ENCODE assay signal across 8 mouse cellular contexts in the genomic region with DNA sequence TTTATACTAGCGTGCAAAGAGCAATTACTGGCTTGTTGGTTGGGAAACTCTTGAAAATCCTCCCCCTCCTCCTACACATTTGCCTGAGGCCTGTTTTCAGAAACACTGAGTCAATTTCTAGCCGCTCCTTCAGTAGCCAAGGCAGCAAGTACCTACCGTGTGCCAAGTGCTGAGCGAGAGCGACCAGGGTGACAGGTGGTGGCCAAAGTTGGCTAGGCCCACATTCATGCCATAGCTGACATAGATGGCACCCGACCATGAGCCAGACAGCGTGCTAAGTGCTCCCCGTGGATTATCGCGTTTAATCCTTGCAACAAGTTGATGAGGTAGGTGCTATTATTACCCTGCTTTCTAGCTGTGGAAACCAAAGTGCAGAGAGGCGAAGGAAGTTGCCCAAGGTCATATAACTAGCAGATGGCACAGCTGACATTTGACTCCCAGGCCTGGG. TPM values are rescaled to one million over a fixed set of nuclear protein-coding genes. Genes with fewer than 3 reads are reported as not detected.
DNase-seq lines count a peak whose midpoint lies in the region; ATAC-seq lines count a peak whose summit lies in the region.

No protein-coding gene starts in this region.

- H3K4me1 ChIP-seq in liver, embryonic 16.5 days (ENCODE audit: control insufficient read depth, low read depth, low read length) = peaks cover 32% of the 10 kb centered on the region
- no peaks in the 10 kb centered on the region; the same call in 1 of the 2 replicates for H3K4me1 ChIP-seq in midbrain, embryonic 13.5 days (replicated peaks)

- 85% methylated on average over 11 of the region's 11 CpGs for WGBS in liver, embryonic 16.5 days (ENCODE audit: insufficient replicate concordance)
- WGBS in midbrain, embryonic 13.5 days = 92% methylated on average over 11 of the region's 11 CpGs

- no peak for ATAC-seq in liver, embryonic 16.5 days (ENCODE audit: low read depth)
- ATAC-seq in midbrain, embryonic 13.5 days = no peak

- H3K27ac ChIP-seq in liver, embryonic 16.5 days (ENCODE audit: low read length) = peak overlapping the region; percentile 28
- no peak overlapping the region for H3K27ac ChIP-seq in midbrain, embryonic 13.5 days

- H3K36me3 ChIP-seq in liver, embryonic 16.5 days (ENCODE audit: control insufficient read depth, insufficient read depth) = no peaks in the 10 kb centered on the region
- no peaks in the 10 kb centered on the region for H3K36me3 ChIP-seq in midbrain, embryonic 13.5 days

- no peak overlapping the region for H3K4me3 ChIP-seq in liver, embryonic 16.5 days (ENCODE audit: low read depth, low read length)
- no peak overlapping the region for H3K4me3 ChIP-seq in midbrain, embryonic 13.5 days (replicated peaks)

- no peak overlapping the region for H3K9ac ChIP-seq in liver, embryonic 16.5 days (ENCODE audit: low read depth, low read length)
- H3K9ac ChIP-seq in midbrain, embryonic 13.5 days (replicated peaks) = no peak overlapping the region

- H3K27me3 ChIP-seq in liver, embryonic 16.5 days (ENCODE audit: control insufficient read depth, insufficient read depth, low read depth, low read length) = peaks cover under 1% of the 10 kb centered on the region
- H3K27me3 ChIP-seq in midbrain, embryonic 13.5 days = no peaks in the 10 kb centered on the region

- intact Hi-C loops in left cerebral cortex, postnatal 4 days (cut with DNase I) = loop anchor here (2.0 kb wide), 1 partner anchor 30 kb away; no protein-coding TSS in a partner anchor
- intact Hi-C loops in left cerebral cortex, postnatal 10 days (cut with DNase I) = no loop called here

- H3K9me3 ChIP-seq in liver, embryonic 16.5 days (replicated peaks; ENCODE audit: control insufficient read depth, low read length) = no peaks in the 10 kb centered on the region
- no peaks in the 10 kb centered on the region for H3K9me3 ChIP-seq in midbrain, embryonic 13.5 days

- no peak overlapping the region for H3K4me2 ChIP-seq in liver, embryonic 16.5 days (ENCODE audit: low read depth, low read length)
- no peak overlapping the region for H3K4me2 ChIP-seq in midbrain, embryonic 13.5 days (replicated peaks)

- DNase-seq in left cerebral cortex, postnatal 4 days = peak; percentile 59
- no peak for DNase-seq in left cerebral cortex, postnatal 10 days (ENCODE audit: extremely low spot score in 1 of 2, low spot score in 2 of 2)
- peak; percentile 56 for DNase-seq in cerebellum, adult 8-10 months
- peak; percentile 55 for DNase-seq in heart, adult 8-10 months (ENCODE audit: low spot score)
- DNase-seq in thymus, postnatal 25 days = no peak
- no peak for DNase-seq in layer of hippocampus, postnatal 25 days (ENCODE audit: extremely low spot score in 1 of 2, low spot score in 1 of 2)

RNA-seq across cellular contexts. Expression of a gene that starts 24.7 kb away (rescaled TPM):
- total RNA-seq in left cerebral cortex, postnatal 4 days (2021) = 100 to 1,000 TPM; 105 to 122 TPM
- total RNA-seq in left cerebral cortex, postnatal 10 days (2021) = 10 to 100 TPM; 75.5 to 77.0 TPM
- 10 to 100 TPM; 39.8 to 46.9 (median 43.0) TPM for total RNA-seq in heart, adult 8-10 months (2022)
- 55.7 and 60.3 TPM in 2 replicates for polyA plus RNA-seq in liver, embryonic 16.5 days (2015; fragmentation: Nextera tagmentation; extraction: Ambion mirVana)
- total RNA-seq in layer of hippocampus, postnatal 25 days (2021) = 10 to 100 TPM; 79.4 to 87.1 TPM
- polyA plus RNA-seq in midbrain, embryonic 13.5 days (2015; fragmentation: Nextera tagmentation; extraction: Ambion mirVana) = 115 and 116 TPM in 2 replicates

Comparison
In these comparisons a context has a peak if more than half of its experiments do, and no peak if none do; other contexts are left out.
1. DNase-seq: peak in left cerebral cortex, postnatal 4 days (single experiment), cerebellum, adult 8-10 months (single experiment) and heart, adult 8-10 months (single experiment); none in left cerebral cortex, postnatal 10 days (0 of 2), thymus, postnatal 25 days (single experiment) and layer of hippocampus, postnatal 25 days (0 of 2).